Mouse (Mus musculus): ENCODE results near the gene Clec3b.

The Clec3b gene

DNA sequence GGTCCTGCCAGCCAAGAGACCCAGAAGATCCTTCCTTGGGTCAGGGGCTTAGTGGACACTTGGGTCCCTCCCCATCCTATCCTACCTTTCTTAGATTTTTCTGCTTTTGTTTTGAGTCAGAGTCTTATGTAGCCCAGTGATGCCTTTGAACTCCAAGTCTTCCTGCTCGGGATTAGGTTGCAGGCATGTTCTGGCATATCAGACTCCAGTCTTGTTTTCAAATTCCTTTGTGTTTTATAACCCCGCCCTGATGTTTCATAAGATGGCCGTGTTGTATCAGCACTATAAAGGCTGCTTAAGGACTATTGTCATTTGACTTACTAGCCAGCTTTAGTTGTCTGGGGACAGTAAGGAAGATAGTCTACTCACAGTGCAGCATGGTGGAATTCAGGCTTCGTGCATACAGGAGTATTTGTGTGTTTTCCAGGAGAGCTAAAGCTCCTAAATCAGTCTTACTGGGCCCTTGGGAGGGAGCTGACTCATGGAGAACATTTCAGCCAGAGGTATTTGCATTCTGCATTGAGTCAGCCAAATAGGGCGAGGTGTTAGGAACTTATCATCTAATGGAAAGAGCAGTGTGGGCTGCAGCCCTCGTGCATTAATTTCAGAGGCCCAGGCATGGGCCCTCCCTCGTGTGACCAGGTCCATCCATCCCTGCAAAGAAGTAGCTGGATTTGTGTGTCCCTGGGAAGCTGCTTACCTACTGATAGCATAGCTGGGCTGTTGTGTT lies 13.6 kb upstream of the Clec3b start:
- H3K27me3 ChIP-seq (ENCODE audit: control insufficient read depth, insufficient read depth, low read length, poor library complexity, severe bottlenecking) = no peaks in the 10 kb centered on the region
- DNase-seq (ENCODE audit: low read depth, low spot score) = no peak
- H3K36me3 ChIP-seq (ENCODE audit: control insufficient read depth, insufficient read depth, low read length, poor library complexity, severe bottlenecking) = peaks cover 5% of the 10 kb centered on the region; the same call in 1 of the 2 replicates

DNA sequence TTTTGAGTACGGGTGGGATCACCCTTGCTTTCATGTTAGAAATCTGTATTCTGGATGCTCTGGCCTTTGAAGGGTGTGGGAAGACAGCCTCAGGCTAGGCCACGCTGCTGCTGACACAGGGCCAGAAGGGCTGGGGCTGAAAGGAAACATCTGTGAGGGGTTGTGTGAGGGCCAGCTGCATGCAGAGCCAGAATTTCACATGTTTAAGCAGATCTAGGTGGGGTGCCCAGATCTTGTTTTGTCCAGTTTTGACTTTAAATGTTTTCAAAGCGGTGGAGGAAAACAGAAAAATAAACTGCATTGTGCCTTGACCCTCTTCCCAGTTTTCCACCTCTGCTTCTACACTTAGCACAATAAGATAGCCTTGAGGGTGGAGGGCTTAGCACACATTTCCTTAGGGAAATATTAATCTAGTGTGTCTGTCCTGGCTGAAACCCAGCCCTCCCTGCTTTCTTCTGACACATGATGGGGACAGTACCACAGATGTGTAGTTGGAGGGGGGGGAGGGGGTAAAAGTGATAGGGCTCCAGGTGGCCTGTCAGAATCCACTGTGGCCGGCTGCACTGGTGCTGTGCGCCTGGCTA lies 11.8 kb upstream of the Clec3b start:
- no peak for DNase-seq (ENCODE audit: low read depth, low spot score)
- Histone ChIP-seq H3K36me3 (ENCODE audit: control insufficient read depth, insufficient read depth, low read length, poor library complexity, severe bottlenecking) (no peaks in the 10 kb centered on the region), H3K27me3 (ENCODE audit: control insufficient read depth, insufficient read depth, low read length, poor library complexity, severe bottlenecking) (no peaks in the 10 kb centered on the region)

DNA sequence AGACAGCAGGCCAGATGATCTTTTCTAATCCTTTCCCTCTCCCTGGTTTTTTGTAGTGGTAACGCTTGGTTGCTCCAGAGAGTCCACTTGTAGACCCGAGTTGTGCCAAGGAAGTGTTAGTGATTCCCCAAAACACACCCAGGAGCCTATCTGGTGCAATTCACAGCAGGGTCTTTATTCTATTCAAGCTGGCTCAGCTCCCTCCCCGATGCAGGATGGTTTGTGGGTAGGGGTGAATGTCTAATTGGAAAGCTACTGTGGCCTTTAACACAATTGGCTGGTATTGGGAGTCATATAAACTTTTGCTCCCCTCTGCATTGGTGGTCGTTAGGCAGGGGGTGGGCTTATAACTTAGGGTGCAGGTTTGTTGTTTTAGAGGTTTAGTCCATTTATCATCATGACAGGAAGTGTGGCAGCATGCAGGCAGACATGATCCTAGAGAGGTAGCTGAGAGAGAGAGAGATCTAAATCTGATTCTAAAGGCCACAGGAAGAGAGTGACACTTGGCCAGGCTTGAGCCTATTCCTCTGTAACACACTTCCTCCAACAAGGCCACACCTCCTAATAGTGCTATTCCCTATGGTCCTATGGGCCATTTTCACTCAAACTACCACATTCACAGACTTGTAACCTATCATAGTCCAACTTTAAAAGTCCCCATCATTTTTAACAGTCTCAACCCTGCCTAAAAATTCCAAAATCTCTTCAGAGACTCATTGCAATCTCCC lies 10.7 kb upstream of the Clec3b start:
- Histone ChIP-seq H3K36me3 (ENCODE audit: control insufficient read depth, insufficient read depth, low read length, poor library complexity, severe bottlenecking) (no peaks in the 10 kb centered on the region), H3K27me3 (ENCODE audit: control insufficient read depth, insufficient read depth, low read length, poor library complexity, severe bottlenecking) (no peaks in the 10 kb centered on the region)
- DNase-seq (ENCODE audit: low read depth, low spot score) = no peak

DNA sequence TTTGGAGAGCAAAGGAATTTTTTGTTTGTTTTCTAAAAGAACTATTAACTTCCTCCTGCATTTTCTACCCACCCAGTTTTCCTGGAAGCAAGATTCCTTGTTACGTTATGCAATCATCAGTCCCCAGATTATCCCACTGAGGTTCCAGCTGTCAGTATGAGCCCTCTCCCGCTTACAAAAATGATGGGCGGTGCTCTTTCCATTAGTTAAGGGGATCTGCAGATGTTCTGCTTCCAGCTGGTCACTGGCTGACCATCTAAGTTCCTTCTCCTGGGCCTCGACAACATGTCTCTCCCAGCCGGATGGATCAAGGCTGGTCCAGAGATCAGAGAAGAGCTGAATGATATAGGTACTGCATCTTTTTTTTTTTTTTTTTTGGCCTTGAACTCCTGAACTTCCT lies 2.3 kb upstream of the Clec3b start:
- no peaks in the 10 kb centered on the region for H3K27me3 ChIP-seq (ENCODE audit: control insufficient read depth, insufficient read depth, low read length, poor library complexity, severe bottlenecking)
- H3K36me3 ChIP-seq (ENCODE audit: control insufficient read depth, insufficient read depth, low read length, poor library complexity, severe bottlenecking) = no peaks in the 10 kb centered on the region
- DNase-seq (ENCODE audit: low read depth, low spot score) = no peak

DNA sequence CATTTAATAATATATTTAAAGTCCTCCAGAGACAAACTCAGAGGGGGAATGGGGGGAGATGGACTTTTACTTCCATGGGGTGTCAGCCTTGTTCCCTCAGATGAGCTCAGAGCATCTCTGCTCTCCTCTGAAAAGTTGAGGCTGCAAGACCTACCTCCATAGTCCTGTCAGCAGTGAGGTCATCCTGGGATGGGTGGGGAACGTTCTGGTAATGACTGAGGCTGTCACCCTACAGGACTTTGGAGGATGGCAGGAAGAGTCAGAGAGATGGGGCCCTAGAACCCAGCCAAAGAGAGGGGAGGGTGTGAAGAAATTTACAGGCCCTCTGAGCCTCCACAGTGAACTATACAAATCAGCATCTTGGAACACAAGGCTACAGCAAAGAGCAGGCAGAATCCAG lies 815 bp downstream of the Clec3b start:
- Histone ChIP-seq H3K27me3 (ENCODE audit: control insufficient read depth, insufficient read depth, low read length, poor library complexity, severe bottlenecking) (no peaks in the 10 kb centered on the region), H3K36me3 (ENCODE audit: control insufficient read depth, insufficient read depth, low read length, poor library complexity, severe bottlenecking) (no peaks in the 10 kb centered on the region)
- no peak for DNase-seq (ENCODE audit: low read depth, low spot score)

DNA sequence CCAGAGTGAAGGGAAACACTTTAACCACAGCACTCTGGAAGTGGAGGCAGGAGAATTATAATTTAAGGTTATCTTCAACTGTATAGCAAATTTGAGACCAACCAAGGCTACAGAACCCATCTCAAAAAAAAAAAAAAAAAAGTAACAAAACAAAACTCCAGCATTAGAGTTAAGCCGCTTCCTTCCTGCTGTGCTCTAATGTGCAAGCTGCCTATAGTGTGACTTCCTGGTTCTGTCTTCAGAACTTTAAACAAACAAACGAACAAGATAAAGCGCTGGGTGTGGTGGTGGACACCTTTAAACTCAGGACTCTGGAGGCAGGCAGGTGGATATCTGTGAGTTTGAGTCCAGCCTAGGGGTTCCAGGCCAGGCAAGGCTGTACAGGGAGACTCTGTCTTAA lies 1.3 kb downstream of the Clec3b start:
- no peaks in the 10 kb centered on the region for H3K27me3 ChIP-seq (ENCODE audit: control insufficient read depth, insufficient read depth, low read length, poor library complexity, severe bottlenecking)
- peak; percentile 18 for DNase-seq (ENCODE audit: low read depth, low spot score)
- no peaks in the 10 kb centered on the region for H3K36me3 ChIP-seq (ENCODE audit: control insufficient read depth, insufficient read depth, low read length, poor library complexity, severe bottlenecking)

DNA sequence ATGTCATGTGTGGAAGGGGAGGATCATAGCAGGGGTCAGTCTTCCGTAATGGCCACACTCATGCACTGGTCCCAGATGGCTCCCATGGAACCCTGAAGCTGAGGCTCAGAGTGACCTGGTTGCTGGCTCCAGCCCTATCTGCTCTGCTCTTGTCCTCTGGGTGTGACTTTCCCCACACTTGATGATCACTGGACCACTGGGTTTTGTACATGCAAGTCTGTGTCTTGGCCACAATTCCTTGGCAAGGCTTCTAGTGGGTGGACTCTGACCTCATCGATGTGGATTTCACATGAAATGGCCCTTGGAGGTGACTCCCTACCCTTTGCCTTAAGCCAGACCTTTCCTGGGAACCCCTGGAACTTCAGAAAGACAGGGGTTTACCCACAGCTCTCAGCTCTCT lies 2.4 kb downstream of the Clec3b start:
- H3K27me3 ChIP-seq (ENCODE audit: control insufficient read depth, insufficient read depth, low read length, poor library complexity, severe bottlenecking) = no peaks in the 10 kb centered on the region
- no peak for DNase-seq (ENCODE audit: low read depth, low spot score)
- H3K36me3 ChIP-seq (ENCODE audit: control insufficient read depth, insufficient read depth, low read length, poor library complexity, severe bottlenecking) = no peaks in the 10 kb centered on the region

DNA sequence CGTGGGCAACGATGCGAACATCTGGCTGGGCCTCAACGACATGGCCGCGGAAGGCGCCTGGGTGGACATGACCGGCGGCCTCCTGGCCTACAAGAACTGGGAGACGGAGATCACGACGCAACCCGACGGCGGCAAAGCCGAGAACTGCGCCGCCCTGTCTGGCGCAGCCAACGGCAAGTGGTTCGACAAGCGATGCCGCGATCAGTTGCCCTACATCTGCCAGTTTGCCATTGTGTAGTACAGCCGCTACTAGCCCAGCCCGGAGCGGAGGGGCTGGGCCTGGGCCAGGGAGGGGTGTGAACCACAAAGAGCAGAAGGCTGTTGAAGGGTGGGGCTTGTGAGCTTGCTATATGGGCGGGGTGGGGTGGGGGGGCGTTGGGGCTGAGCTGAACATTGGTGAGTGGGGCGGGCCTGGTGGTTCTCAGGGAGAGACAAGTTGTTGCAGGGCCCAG lies 6.2 kb downstream of the Clec3b start:
- Histone ChIP-seq H3K36me3 (ENCODE audit: control insufficient read depth, insufficient read depth, low read length, poor library complexity, severe bottlenecking) (no peaks in the 10 kb centered on the region), H3K27me3 (ENCODE audit: control insufficient read depth, insufficient read depth, low read length, poor library complexity, severe bottlenecking) (no peaks in the 10 kb centered on the region)
- no peak for DNase-seq (ENCODE audit: low read depth, low spot score)

DNA sequence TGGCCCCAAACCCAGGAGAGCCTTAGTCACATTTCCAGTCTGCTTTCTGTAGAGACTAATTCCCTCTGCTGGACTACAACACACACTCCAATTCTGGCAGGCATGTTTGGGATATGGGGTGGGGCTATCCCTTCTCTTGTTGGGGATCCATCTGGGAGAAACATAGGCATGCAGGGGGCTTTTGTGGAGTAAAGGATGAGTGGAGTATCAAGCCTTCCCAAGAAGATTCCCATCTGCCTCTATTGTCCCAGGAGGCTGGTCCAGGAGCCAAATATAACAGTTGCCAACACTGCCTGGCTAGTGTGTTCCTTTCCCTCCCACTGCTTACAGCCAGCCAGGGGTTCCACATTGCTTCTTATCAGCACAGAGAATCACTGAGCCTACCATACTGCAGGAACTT lies 7.0 kb downstream of the Clec3b start:
- H3K27me3 ChIP-seq (ENCODE audit: control insufficient read depth, insufficient read depth, low read length, poor library complexity, severe bottlenecking) = no peaks in the 10 kb centered on the region

DNA sequence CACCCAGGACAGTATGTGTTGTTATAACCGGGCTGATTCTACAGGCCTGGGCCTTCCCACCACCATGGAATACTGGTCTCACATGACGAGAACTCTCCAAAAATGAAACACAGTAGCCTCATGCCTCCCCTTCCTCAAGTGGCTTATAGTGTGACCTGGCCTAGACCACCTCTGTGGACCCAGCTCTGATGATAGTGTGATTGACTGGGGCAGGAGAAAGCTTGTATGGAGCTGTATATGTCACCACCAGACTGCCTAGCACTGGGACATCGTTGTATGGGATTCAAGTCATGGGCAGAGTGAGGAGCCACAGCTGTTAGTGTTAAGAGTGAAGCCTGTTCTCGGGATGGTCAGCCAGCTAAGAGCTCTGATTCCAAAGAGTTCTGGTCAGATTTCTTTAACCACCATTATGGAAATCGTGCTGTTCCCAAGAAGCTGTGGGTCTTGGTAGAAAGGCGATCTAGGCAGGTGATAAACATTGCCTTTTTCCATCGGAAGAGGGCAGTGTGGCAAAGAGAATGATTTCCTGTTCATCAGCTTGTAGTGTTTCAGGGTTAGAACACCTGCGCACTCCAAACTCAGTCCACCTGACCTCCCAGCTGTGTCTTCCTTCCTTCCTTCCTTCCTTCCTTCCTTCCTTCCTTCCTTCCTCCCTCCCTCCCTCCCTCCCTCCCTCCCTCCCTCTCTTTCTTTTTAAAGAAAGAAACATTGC lies 7.5 kb downstream of the Clec3b start:
- Histone ChIP-seq H3K27me3 (ENCODE audit: control insufficient read depth, insufficient read depth, low read length, poor library complexity, severe bottlenecking) (no peaks in the 10 kb centered on the region), H3K36me3 (ENCODE audit: control insufficient read depth, insufficient read depth, low read length, poor library complexity, severe bottlenecking) (no peaks in the 10 kb centered on the region)
- peak; percentile 59 for DNase-seq (ENCODE audit: low read depth, low spot score)

More for the DNA sequence above, 7.0 kb downstream of the Clec3b start:
- no peak for DNase-seq (ENCODE audit: low read depth, low spot score)
- no peaks in the 10 kb centered on the region for H3K36me3 ChIP-seq (ENCODE audit: control insufficient read depth, insufficient read depth, low read length, poor library complexity, severe bottlenecking)

DNA sequence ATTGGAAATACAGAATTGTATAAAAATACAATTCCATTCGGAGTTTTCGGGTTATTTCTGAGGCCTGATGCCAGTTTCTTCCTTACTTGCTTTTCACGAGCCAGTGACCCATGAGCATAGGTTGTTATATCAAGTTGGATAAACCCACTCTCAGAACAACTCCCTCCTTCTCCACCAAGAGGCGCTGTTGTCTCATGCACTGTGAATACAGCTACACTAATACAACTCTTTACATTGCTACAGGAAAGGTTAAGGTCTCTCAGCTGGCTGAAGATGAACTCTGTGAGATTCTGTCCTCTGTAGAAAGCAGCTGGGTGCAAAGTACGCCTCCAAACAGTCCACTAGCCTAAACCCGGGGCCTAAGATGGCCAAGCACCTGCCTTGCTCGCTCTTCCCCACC lies 8.6 kb downstream of the Clec3b start:
- Histone ChIP-seq H3K27me3 (ENCODE audit: control insufficient read depth, insufficient read depth, low read length, poor library complexity, severe bottlenecking) (no peaks in the 10 kb centered on the region), H3K36me3 (ENCODE audit: control insufficient read depth, insufficient read depth, low read length, poor library complexity, severe bottlenecking) (no peaks in the 10 kb centered on the region)
- peak; percentile 36 for DNase-seq (ENCODE audit: low read depth, low spot score)

DNA sequence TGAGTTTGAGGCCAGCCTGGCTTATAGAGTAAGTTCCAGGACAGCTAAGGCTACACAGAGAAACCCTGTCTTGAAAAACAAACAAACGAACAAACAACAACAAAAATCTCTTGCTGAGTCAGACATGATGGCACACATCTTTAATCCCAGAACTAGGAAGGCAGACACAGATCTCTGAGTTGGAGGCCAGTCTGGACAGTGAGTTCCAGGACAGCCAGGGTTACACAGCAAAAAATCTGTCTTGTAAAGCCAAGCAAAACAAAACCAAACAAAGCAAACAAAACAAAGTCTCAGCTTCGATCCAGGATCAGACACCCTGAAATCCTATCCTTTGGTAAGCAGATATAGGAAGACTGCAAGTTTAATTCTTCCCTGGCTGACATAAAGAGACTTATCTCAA lies 11.0 kb downstream of the Clec3b start:
- no peaks in the 10 kb centered on the region for H3K36me3 ChIP-seq (ENCODE audit: control insufficient read depth, insufficient read depth, low read length, poor library complexity, severe bottlenecking)
- no peaks in the 10 kb centered on the region for H3K27me3 ChIP-seq (ENCODE audit: control insufficient read depth, insufficient read depth, low read length, poor library complexity, severe bottlenecking)
- DNase-seq (ENCODE audit: low read depth, low spot score) = no peak

DNA sequence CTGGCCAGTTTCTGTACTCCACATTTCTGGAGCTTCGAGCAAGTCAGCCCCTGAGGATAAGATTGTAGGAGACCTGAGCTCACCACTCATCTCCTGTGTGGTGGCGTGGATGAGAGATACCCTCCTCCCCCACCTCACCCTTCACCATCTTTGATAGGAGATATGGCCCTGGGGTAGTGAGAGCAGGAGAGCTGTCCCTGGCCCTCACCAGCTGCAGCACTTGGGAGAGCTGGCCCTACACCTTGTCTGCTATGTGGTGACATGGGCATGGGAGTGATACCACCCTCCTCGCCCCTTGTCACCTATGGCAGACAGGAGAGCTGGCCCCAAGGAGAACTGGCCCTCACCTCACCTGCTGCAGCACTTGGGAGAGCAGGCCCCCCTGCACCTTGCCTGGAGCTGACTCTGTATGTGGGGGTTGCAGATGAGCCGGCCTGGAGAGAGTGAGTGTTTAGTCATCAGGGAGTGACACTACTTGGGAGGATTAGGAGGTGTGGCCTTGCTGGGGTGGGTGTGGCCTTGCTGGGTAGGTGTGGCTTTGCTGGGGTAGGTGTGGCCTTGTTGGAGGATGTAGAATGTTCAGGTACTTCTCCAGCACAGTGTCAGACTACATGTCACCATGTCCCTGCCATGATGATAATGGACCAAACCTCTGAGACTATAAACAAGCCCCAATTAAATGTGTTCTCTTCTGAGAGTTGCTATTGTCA lies 12.4 kb downstream of the Clec3b start:
- DNase-seq (ENCODE audit: low read depth, low spot score) = no peak
- Histone ChIP-seq H3K27me3 (ENCODE audit: control insufficient read depth, insufficient read depth, low read length, poor library complexity, severe bottlenecking) (no peaks in the 10 kb centered on the region), H3K36me3 (ENCODE audit: control insufficient read depth, insufficient read depth, low read length, poor library complexity, severe bottlenecking) (no peaks in the 10 kb centered on the region)

DNA sequence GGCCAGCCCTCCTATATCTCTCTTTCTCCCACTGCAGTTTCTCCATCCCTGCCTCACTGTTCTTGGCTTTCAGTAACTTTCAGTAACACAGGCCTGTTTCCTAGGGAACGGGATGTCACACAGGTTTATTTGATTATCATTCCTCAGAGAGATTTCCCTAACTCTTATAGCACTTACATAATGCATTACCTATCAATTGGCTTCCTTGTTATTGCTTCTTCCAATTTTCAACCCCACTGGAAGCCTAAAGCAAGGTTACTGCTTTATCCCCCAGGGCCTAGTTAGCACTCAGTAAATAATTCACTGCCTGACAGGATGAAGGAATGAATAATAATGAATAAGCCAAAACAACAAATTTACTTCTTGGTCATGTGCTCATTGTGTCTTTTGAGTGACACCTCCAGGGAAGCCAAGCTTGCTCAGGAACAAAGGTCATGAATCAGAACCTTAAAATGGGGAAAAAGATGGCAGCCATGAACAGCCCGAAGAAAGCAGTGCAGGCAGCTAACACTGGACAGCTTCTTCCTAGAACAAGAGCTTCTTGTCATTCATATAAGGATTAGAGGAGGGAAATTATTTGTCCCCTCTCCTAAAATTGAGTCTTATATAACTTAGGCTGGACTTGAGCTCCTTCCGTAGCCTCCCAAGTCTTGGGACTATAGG lies 15.2 kb downstream of the Clec3b start:
- no peak for DNase-seq (ENCODE audit: low read depth, low spot score)
- no peaks in the 10 kb centered on the region for H3K27me3 ChIP-seq (ENCODE audit: control insufficient read depth, insufficient read depth, low read length, poor library complexity, severe bottlenecking)
- no peaks in the 10 kb centered on the region for H3K36me3 ChIP-seq (ENCODE audit: control insufficient read depth, insufficient read depth, low read length, poor library complexity, severe bottlenecking)

All from splenic B cell, adult 2 months (primary cell).